Mouse (Mus musculus): Measurements from ENCODE around the gene Wfdc1. TPM values are rescaled to one million over a fixed set of nuclear protein-coding genes. Genes with fewer than 3 reads are reported as not detected.

The Wfdc1 gene
- polyA plus RNA-seq, 1 experiment = 18.2 TPM

GRCm38 (mm10) chr8:119637381-119637780, 28.8 kb upstream of the Wfdc1 start:
- DNase-seq (ENCODE audit: extremely low spot score in 1 of 2, low spot score in 1 of 2) = no peak

- DNase-seq (ENCODE audit: extremely low spot score in 1 of 2, low spot score in 1 of 2) = no peak
Observed at GRCm38 (mm10) chr8:119638261-119638660, 27.9 kb upstream of the Wfdc1 start.

GRCm38 (mm10) chr8:119639798-119640197, 26.4 kb upstream of the Wfdc1 start:
- no peak for DNase-seq (ENCODE audit: extremely low spot score in 1 of 2, low spot score in 1 of 2)

- no peak for DNase-seq (ENCODE audit: extremely low spot score in 1 of 2, low spot score in 1 of 2)
Observed at GRCm38 (mm10) chr8:119641058-119641457, 25.1 kb upstream of the Wfdc1 start.

GRCm38 (mm10) chr8:119642960-119643359, 23.2 kb upstream of the Wfdc1 start:
- no peak for DNase-seq (ENCODE audit: extremely low spot score in 1 of 2, low spot score in 1 of 2)

GRCm38 (mm10) chr8:119644429-119644960, 21.7 kb upstream of the Wfdc1 start:
- no peak for DNase-seq (ENCODE audit: extremely low spot score in 1 of 2, low spot score in 1 of 2)

GRCm38 (mm10) chr8:119644981-119645597, 21.1 kb upstream of the Wfdc1 start:
- DNase-seq (ENCODE audit: extremely low spot score in 1 of 2, low spot score in 1 of 2) = no peak

- no peak for DNase-seq (ENCODE audit: extremely low spot score in 1 of 2, low spot score in 1 of 2)
Observed at GRCm38 (mm10) chr8:119646197-119646596, 20.0 kb upstream of the Wfdc1 start.

GRCm38 (mm10) chr8:119646846-119647245, 19.3 kb upstream of the Wfdc1 start:
- DNase-seq (ENCODE audit: extremely low spot score in 1 of 2, low spot score in 1 of 2) = no peak

- DNase-seq (ENCODE audit: extremely low spot score in 1 of 2, low spot score in 1 of 2) = no peak
Observed at GRCm38 (mm10) chr8:119651324-119651723, 14.8 kb upstream of the Wfdc1 start.

GRCm38 (mm10) chr8:119656709-119657464, 9.3 kb upstream of the Wfdc1 start:
- DNase-seq (ENCODE audit: extremely low spot score in 1 of 2, low spot score in 1 of 2) = no peak

- no peak for DNase-seq (ENCODE audit: extremely low spot score in 1 of 2, low spot score in 1 of 2)
Observed at GRCm38 (mm10) chr8:119661081-119661480, 5.1 kb upstream of the Wfdc1 start.

- no peak for DNase-seq (ENCODE audit: extremely low spot score in 1 of 2, low spot score in 1 of 2)
Observed at GRCm38 (mm10) chr8:119661892-119662291, 4.3 kb upstream of the Wfdc1 start.

GRCm38 (mm10) chr8:119663440-119663839, 2.7 kb upstream of the Wfdc1 start:
- no peak for DNase-seq (ENCODE audit: extremely low spot score in 1 of 2, low spot score in 1 of 2)

GRCm38 (mm10) chr8:119665270-119665669, 895 bp upstream of the Wfdc1 start:
- no peak for DNase-seq (ENCODE audit: extremely low spot score in 1 of 2, low spot score in 1 of 2)

- no peak for DNase-seq (ENCODE audit: extremely low spot score in 1 of 2, low spot score in 1 of 2)
Observed at GRCm38 (mm10) chr8:119668447-119668846, 2.3 kb downstream of the Wfdc1 start.

- no peak for DNase-seq (ENCODE audit: extremely low spot score in 1 of 2, low spot score in 1 of 2)
Observed at GRCm38 (mm10) chr8:119669284-119669683, 3.1 kb downstream of the Wfdc1 start.

GRCm38 (mm10) chr8:119670419-119671091, 4.4 kb downstream of the Wfdc1 start:
- no peak for DNase-seq (ENCODE audit: extremely low spot score in 1 of 2, low spot score in 1 of 2)

- no peak for DNase-seq (ENCODE audit: extremely low spot score in 1 of 2, low spot score in 1 of 2)
Observed at GRCm38 (mm10) chr8:119673976-119674555, 7.9 kb downstream of the Wfdc1 start.

- DNase-seq (ENCODE audit: extremely low spot score in 1 of 2, low spot score in 1 of 2) = no peak
Observed at GRCm38 (mm10) chr8:119675457-119675856, 9.3 kb downstream of the Wfdc1 start.

- DNase-seq (ENCODE audit: extremely low spot score in 1 of 2, low spot score in 1 of 2) = peak; percentile 77 to 97
Observed at GRCm38 (mm10) chr8:119676389-119676788, 10.2 kb downstream of the Wfdc1 start.

Measured in frontal cortex, adult 2 months (tissue).